Mouse (Mus musculus) liver, embryonic 14.5 days (tissue): Measurements from ENCODE around the gene Ccdc65. TPM values are rescaled to one million over a fixed set of nuclear protein-coding genes. Genes with fewer than 3 reads are reported as not detected.

Source experiments
- ATAC-seq: fragments of 200-750 bp; cut with Nextera tagmentation; 2 replicates; pipeline ENCODE4 v1.8.0; 2017; ENCODE audit warnings: moderate number of reproducible peaks, mild to moderate bottlenecking, moderate library complexity; ENCODE audit not compliant: insufficient read depth
- DNase-seq, 3 experiments: peaks; one replicate each; pipeline ENCODE4 v3.0.0-alpha.2; 2012 to 2013; ENCODE audit warnings: low read depth in 3 of 3, low spot score in 3 of 3
- H3K27ac ChIP-seq: fragments of 300-500 bp; sonication (generic); 2 replicates; pipeline ENCODE4 v1.5.1; 2014; ENCODE audit warnings: moderate library complexity, mild to moderate bottlenecking, control low read depth, inconsistent platforms
- H3K27me3 ChIP-seq: fragments of 300-500 bp; sonication (generic); 2 replicates; pipeline ENCODE4 v1.6.1; 2014; ENCODE audit warnings: mild to moderate bottlenecking, low read length, moderate library complexity; ENCODE audit not compliant: control insufficient read depth, insufficient read depth
- H3K36me3 ChIP-seq: fragments of 300-500 bp; sonication (generic); replicated peaks from 2 replicates; pipeline ENCODE4 v1.6.1; 2014; ENCODE audit warnings: low read depth; ENCODE audit not compliant: control insufficient read depth, insufficient read depth
- H3K4me1 ChIP-seq, 2 experiments: fragments of 200-500 bp in 1 of 2; fragments of 300-500 bp in 1 of 2; sonication (generic) in 1 of 2; replicated peaks; 2 replicates each; pipeline ENCODE4 v1.6.1; 2012 to 2014; ENCODE audit warnings: antibody characterized with exemption in 1 of 2, inconsistent platforms in 1 of 2, low read length in 1 of 2; ENCODE audit not compliant: control insufficient read depth in 2 of 2, insufficient read depth in 2 of 2
- H3K4me2 ChIP-seq: fragments of 300-500 bp; sonication (generic); 2 replicates; pipeline ENCODE4 v1.6.1; 2014; ENCODE audit warnings: low read depth, mild to moderate bottlenecking, control low read depth, moderate library complexity
- H3K4me3 ChIP-seq, 2 experiments: fragments of 200-500 bp in 1 of 2; fragments of 300-500 bp in 1 of 2; sonication (generic) in 1 of 2; 2 replicates each; pipeline ENCODE4 v1.5.1; 2012 to 2014; ENCODE audit warnings: low read depth in 2 of 2, low read length in 2 of 2, mild to moderate bottlenecking in 2 of 2, control low read depth in 1 of 2, inconsistent platforms in 1 of 2, moderate library complexity in 1 of 2; ENCODE audit not compliant: insufficient read depth in 1 of 2
- H3K9ac ChIP-seq: fragments of 300-500 bp; sonication (generic); replicated peaks from 2 replicates; pipeline ENCODE4 v1.6.1; 2014; ENCODE audit warnings: mild to moderate bottlenecking, control low read depth, moderate library complexity
- H3K9me3 ChIP-seq: fragments of 300-500 bp; sonication (generic); 2 replicates; pipeline ENCODE4 v1.6.1; 2016; ENCODE audit warnings: low read length, mixed read lengths; ENCODE audit not compliant: control insufficient read depth
- CTCF ChIP-seq: IDR thresholded peaks from 2 replicates; pipeline ENCODE4 v1.5.1; 2016; ENCODE audit warnings: antibody characterized with exemption, low read depth, control low read depth
- EP300 ChIP-seq: IDR thresholded peaks from 2 replicates; pipeline ENCODE4 v1.6.1; 2016; ENCODE audit warnings: antibody characterized with exemption, low read depth
- WGBS: fragments of 180-500 bp; shearing (Covaris S2); extraction: QIAGEN DNeasy Blood & Tissue Kit; methylation state at CpG from one replicate; pipeline ENCODE4 v1.1.7; 2014; ENCODE audit not compliant: insufficient replicate concordance; 5-methylcytosine and 5-hydroxymethylcytosine counted together
- polyA plus RNA-seq, 2 experiments: library from polyadenylated mRNA; depleted of rRNA in 1 of 2; stranded (reverse) in 1 of 2; unstranded in 1 of 2; fragments of >200 nt; fragmentation: Nextera tagmentation in 1 of 2; extraction: Ambion mirVana in 1 of 2; gene quantifications; 2 replicates each; pipeline versions ENCODE4 v1.2.1 to v1.2.3; 2012 to 2014

The Ccdc65 gene
- polyA plus RNA-seq, 2 experiments = 0.01 TPM; not detected in 1

DNA sequence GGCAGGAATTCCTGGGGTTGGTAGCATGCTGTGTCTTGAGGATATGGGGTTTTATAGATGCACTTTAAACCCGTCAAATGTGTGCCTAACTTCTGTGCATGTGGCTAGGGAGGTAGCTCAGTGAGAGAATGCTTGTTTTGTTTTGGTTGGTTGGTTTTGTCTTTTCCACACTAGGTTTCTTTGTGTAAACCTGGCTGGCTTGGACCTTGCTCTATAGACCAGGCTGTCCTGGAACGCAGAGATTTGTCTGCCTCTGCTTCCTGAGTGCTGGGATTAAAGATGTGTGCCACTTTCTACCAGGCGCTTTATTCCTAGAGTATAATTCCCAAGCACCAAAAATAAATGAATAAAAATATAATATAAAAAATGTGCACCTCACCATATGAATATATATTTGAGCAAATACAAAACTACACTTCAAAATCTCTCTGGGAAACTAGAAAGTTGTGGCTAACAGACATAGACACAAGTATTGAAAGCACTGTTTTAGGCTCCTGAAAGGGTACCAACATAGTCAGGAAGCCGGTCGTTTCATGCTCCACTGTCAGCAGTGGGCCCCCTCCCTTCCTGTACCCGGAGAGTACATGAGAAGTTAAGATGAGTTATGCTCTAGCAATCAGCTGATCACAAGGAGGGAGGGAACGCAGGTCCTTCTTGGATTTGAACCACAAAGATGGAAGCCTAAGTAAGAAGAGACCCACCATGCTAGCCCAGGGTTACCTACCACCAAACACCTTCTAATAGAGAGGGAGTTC lies 22.0 kb downstream of the Ccdc65 start:
- Histone ChIP-seq H3K27ac (no peak overlapping the region), H3K4me3 (no peak overlapping the region), H3K9ac (no peak overlapping the region), H3K27me3 (peaks cover 13% of the 10 kb centered on the region), H3K36me3 (no peaks in the 10 kb centered on the region), H3K4me2 (no peak overlapping the region), H3K9me3 (no peaks in the 10 kb centered on the region), H3K4me1 (peaks cover 6 to 27% of the 10 kb centered on the region in 2 experiments; a peak in 3 of 4 replicates)
- DNase-seq (no peak), ATAC-seq (no peak)
- 31% methylated on average over 7 of the region's 7 CpGs for WGBS
- TF ChIP-seq CTCF (no peak), EP300 (no peak)

- no peaks in the 10 kb centered on the region for H3K9me3 ChIP-seq
- no peaks in the 10 kb centered on the region for H3K36me3 ChIP-seq
- H3K27me3 ChIP-seq = peaks cover 13% of the 10 kb centered on the region
- H3K4me1 ChIP-seq = peaks cover 6 to 27% of the 10 kb centered on the region in 2 experiments; a peak in 3 of 4 replicates
- WGBS = 52% methylated on average over 6 of the region's 6 CpGs
- no peak for DNase-seq
- no peak overlapping the region for H3K4me2 ChIP-seq
- no peak overlapping the region for H3K4me3 ChIP-seq
- H3K9ac ChIP-seq = no peak overlapping the region
- no peak for TF ChIP-seq EP300
- no peak for TF ChIP-seq CTCF
- no peak for ATAC-seq
- no peak overlapping the region for H3K27ac ChIP-seq
These were observed 22.8 kb downstream of the Ccdc65 start for GRCm38 (mm10) chr15:98730790-98731189.

DNA sequence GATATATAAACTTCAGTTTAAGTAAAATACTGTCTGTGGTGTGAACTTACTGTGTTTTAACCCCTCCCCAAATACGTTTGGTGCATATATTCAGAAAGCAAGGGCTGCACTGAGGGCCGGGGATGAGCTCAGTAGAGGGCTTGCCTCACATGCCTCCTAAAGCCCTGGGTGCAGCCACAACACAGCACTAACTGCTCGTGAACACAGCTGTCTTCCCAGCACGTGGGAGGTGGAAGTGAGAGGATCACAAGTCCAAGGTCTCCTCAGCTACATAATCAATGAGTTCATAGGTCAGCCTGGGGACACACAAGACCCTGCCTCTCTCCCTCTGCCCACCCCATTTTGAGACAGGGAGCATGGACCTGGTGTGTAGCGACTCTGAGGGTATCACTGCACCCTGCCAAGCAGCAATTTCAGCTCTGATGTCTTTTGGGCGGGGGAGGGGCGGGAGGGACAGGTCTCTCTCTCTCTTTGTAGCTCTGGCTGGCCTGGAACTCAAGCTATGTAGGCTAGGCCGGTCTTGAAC lies 24.1 kb downstream of the Ccdc65 start:
- no peak for ATAC-seq
- H3K27ac ChIP-seq = no peak overlapping the region

DNA sequence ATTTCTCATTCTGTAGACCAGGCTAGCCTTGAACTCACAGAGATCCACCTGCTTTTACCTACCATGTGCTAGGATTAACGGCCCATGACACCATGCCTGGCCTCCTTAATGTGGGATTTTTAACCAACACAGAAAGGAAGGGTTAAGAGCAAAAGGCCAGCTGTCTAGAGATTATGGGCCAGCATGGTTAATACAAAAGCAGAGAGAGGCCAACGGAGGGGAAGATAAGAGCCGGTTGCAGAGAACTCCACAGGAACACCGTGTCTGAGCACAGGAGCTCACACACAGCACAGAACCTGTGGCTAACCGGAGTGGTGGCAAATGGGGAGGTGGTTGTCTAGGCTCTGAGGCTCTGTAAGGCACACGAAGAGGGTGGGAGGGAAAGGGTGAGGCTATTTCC lies 25.4 kb downstream of the Ccdc65 start:
- no peak overlapping the region for H3K27ac ChIP-seq
- TF ChIP-seq CTCF (no peak), EP300 (peak; percentile 17; the same call in 1 of the 2 replicates)
- no peaks in the 10 kb centered on the region for H3K9me3 ChIP-seq
- DNase-seq = peak in 1 of 3 experiments; percentile 38
- peaks cover 6 to 21% of the 10 kb centered on the region in 2 experiments; a peak in 3 of 4 replicates for H3K4me1 ChIP-seq
- H3K9ac ChIP-seq = no peak overlapping the region
- H3K4me3 ChIP-seq = no peak overlapping the region
- ATAC-seq = peak; percentile 58; the same call in 1 of the 2 replicates
- H3K4me2 ChIP-seq = no peak overlapping the region
- peaks cover 10% of the 10 kb centered on the region for H3K27me3 ChIP-seq
- 12% methylated on average over 6 of the region's 6 CpGs for WGBS
- H3K36me3 ChIP-seq = no peaks in the 10 kb centered on the region

More for the DNA sequence above, 24.1 kb downstream of the Ccdc65 start:
- Histone ChIP-seq H3K9me3 (no peaks in the 10 kb centered on the region), H3K9ac (no peak overlapping the region), H3K27me3 (peaks cover 13% of the 10 kb centered on the region), H3K4me1 (peaks cover 6 to 26% of the 10 kb centered on the region in 2 experiments; a peak in 3 of 4 replicates), H3K36me3 (no peaks in the 10 kb centered on the region), H3K4me3 (no peak overlapping the region), H3K4me2 (no peak overlapping the region)
- 46% methylated on average over 8 of the region's 8 CpGs for WGBS
- DNase-seq = no peak
- TF ChIP-seq CTCF = no peak
- no peak for TF ChIP-seq EP300

- TF ChIP-seq EP300 (no peak), CTCF (no peak)
- no peak overlapping the region for H3K9ac ChIP-seq
These were observed 26.1 kb downstream of the Ccdc65 start for GRCm38 (mm10) chr15:98733976-98734566.

More at GRCm38 (mm10) chr15:98733976-98734566, 26.1 kb downstream of the Ccdc65 start:
- ATAC-seq = no peak
- H3K27me3 ChIP-seq = peaks cover 3% of the 10 kb centered on the region
- DNase-seq = no peak
- no peaks in the 10 kb centered on the region for H3K9me3 ChIP-seq
- 61% methylated on average over 5 of the region's 5 CpGs for WGBS
- no peak overlapping the region for H3K4me2 ChIP-seq
- no peak overlapping the region for H3K4me3 ChIP-seq
- no peaks in the 10 kb centered on the region for H3K36me3 ChIP-seq
- peaks cover 6 to 18% of the 10 kb centered on the region in 2 experiments; a peak in 3 of 4 replicates for H3K4me1 ChIP-seq
- H3K27ac ChIP-seq = no peak overlapping the region
